Mouse (Mus musculus): Measurements from ENCODE around the gene Lama4. TPM values are rescaled to one million over a fixed set of nuclear protein-coding genes. Genes with fewer than 3 reads are reported as not detected.

Gene Lama4
- 35.4 and 58.9 TPM in 2 replicates for polyA plus RNA-seq (2012; ENCODE audit: insufficient read depth, insufficient read length, missing spikeins)

GRCm38 (mm10) chr10:38965075-38965781 lies at the start of gene Lama4:
Gene Lama4, plus strand, starts transcription at chr10:38965515.
- Histone ChIP-seq H3K4me3 (ENCODE audit: insufficient read depth, low read depth, low read length) (peak within 1 kb of the TSS; percentile 98), H3K27ac (replicated peaks; ENCODE audit: low read depth, low read length) (peak within 1 kb of the TSS; percentile 86), H3K4me1 (ENCODE audit: control insufficient read depth, insufficient read depth, insufficient read length, low read length) (peaks cover 8% of the 10 kb centered on the region; the same call in 1 of the 2 replicates)

DNA sequence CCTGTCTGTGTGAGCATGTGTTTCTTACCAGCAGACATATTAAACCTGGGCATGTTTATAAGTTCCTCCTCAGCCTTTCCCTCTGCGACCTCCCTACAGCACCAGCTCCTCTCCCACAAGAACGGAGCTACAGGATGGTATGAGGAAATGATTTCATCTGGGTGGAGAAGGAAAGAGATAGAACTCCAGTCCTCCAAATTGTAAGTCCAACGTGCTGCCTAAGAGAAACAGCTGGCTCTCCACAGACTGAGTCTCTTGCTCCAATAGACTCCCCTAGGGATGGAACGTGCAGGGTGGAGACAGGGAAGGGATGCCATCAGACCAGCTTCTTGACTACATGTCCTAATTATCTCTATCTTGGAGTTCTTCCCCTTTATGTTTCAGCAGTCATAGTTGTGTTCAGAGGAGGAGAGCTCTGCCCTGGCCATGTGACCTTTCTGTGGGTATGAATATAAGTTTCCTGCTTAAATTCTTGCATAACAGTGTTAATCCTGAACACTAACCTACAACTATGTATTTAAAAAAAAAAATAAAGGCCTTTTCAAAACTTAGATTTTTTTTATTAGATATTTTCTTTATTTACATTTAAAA lies 49.2 kb upstream of the Lama4 start:
- no peak overlapping the region for H3K4me3 ChIP-seq (ENCODE audit: insufficient read depth, low read depth, low read length)
- H3K27ac ChIP-seq (replicated peaks; ENCODE audit: low read depth, low read length) = no peak overlapping the region
- no peaks in the 10 kb centered on the region for H3K4me1 ChIP-seq (ENCODE audit: control insufficient read depth, insufficient read depth, insufficient read length, low read length)

DNA sequence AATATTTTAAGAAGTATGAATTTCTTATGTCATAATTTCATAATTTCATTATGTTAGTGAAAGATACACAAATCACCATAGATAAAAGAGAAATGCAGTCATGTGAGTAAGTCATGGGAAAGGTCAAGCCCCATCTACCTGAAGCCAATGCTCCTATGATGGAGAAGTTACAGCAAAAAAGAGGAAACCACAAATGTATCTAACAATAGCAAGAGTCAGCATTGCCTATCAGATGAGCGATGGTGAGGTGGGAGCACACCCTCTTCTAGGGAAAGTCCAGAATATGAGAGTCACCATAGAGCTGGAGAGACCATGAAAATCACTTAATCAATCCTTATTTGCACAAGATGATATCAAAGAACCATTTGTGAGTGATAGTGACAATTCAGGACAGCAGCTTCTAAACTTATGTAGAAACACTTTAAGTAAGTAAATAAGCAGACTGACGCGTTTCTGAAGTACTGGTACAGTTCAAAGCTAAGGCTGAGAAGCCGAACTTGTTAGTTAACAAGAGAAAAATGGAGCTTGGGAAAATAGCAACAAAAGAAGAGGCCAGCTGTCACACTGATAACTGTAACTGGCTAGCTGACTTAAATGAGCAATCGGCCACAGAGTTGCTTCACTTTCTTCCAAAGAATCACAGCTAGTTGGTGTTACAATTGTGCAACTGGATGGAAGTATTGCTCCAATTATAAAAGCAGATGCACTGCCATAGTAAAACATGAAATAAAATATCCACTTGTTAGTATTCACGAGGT lies 36.2 kb upstream of the Lama4 start:
- Histone ChIP-seq H3K4me3 (ENCODE audit: insufficient read depth, low read depth, low read length) (no peak overlapping the region), H3K4me1 (ENCODE audit: control insufficient read depth, insufficient read depth, insufficient read length, low read length) (no peaks in the 10 kb centered on the region), H3K27ac (replicated peaks; ENCODE audit: low read depth, low read length) (no peak overlapping the region)

- H3K27ac ChIP-seq (replicated peaks; ENCODE audit: low read depth, low read length) = no peak overlapping the region
- H3K4me3 ChIP-seq (ENCODE audit: insufficient read depth, low read depth, low read length) = no peak overlapping the region
- H3K4me1 ChIP-seq (ENCODE audit: control insufficient read depth, insufficient read depth, insufficient read length, low read length) = peaks cover 2% of the 10 kb centered on the region
These were observed 20.6 kb upstream of the Lama4 start for GRCm38 (mm10) chr10:38944701-38945100.

GRCm38 (mm10) chr10:38961920-38962319 lies 3.4 kb upstream of the Lama4 start:
- peak overlapping the region; percentile 21; the same call in 1 of the 2 replicates for H3K27ac ChIP-seq (replicated peaks; ENCODE audit: low read depth, low read length)
- H3K4me3 ChIP-seq (ENCODE audit: insufficient read depth, low read depth, low read length) = no peak overlapping the region
- no peaks in the 10 kb centered on the region; the same call in 1 of the 2 replicates for H3K4me1 ChIP-seq (ENCODE audit: control insufficient read depth, insufficient read depth, insufficient read length, low read length)

DNA sequence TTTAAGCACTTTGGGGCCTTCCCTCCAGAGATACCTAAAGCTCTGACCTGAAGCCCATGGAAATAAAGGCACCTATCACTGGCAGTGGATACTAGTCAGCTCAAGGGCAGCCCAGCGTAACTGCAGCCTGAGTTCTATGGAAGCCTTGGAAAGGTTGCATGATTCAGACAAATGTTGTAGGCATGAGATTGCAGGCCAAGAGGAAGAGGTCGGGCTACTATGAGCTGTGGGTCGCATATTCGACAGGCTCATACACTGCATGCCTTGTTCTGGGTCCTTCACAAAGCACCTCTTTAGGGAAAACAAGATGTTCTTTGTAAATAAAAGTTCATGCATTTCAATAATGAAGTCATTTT lies 618 bp upstream of the Lama4 start:
- peak overlapping the region; percentile 86; the same call in 1 of the 2 replicates for H3K27ac ChIP-seq (replicated peaks; ENCODE audit: low read depth, low read length)
- H3K4me1 ChIP-seq (ENCODE audit: control insufficient read depth, insufficient read depth, insufficient read length, low read length) = peaks cover 3% of the 10 kb centered on the region; the same call in 1 of the 2 replicates
- no peak overlapping the region for H3K4me3 ChIP-seq (ENCODE audit: insufficient read depth, low read depth, low read length)

DNA sequence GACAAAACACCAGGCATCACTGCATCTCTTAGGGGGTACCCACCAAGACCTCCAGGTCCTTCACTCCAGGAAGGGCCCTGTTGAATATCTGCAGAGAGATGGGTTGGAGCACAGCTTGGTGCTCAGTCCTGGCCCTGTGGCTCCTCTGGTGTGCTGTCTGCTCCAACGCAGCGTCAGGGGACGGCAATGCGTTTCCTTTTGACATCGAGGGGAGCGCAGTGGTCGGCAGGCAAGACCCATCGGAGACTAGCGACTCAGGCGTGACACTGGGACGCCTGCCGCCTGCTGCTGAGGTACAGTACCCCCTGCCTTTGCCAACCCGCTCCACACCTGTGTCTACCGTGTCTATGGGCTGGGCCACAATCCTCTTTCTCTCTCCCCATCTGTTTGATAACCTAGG lies 542 bp downstream of the Lama4 start:
- H3K4me1 ChIP-seq (ENCODE audit: control insufficient read depth, insufficient read depth, insufficient read length, low read length) = peaks cover 8% of the 10 kb centered on the region; the same call in 1 of the 2 replicates
- H3K27ac ChIP-seq (replicated peaks; ENCODE audit: low read depth, low read length) = peak overlapping the region; percentile 86
- H3K4me3 ChIP-seq (ENCODE audit: insufficient read depth, low read depth, low read length) = peak overlapping the region; percentile 98

DNA sequence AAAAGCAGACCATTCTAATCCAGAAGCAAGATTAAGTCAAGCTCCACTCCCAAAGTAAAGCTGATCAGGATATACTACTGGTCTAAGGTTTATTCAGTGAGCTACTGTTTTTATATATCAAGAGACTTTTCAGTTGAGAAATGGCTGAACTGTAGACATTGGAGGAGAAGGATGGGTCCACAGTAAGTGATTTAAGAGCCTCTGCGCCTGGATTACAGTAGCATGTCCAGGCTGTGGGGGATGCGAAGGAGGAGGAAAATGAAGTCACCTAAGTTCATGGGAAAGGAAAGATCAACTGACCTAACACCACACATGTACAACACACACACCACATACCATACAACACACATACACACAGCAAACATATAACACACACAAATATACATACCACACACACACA lies 1.3 kb downstream of the Lama4 start:
- Histone ChIP-seq H3K27ac (replicated peaks; ENCODE audit: low read depth, low read length) (peak overlapping the region; percentile 86), H3K4me3 (ENCODE audit: insufficient read depth, low read depth, low read length) (peak overlapping the region; percentile 98), H3K4me1 (ENCODE audit: control insufficient read depth, insufficient read depth, insufficient read length, low read length) (peaks cover 8% of the 10 kb centered on the region; the same call in 1 of the 2 replicates)

DNA sequence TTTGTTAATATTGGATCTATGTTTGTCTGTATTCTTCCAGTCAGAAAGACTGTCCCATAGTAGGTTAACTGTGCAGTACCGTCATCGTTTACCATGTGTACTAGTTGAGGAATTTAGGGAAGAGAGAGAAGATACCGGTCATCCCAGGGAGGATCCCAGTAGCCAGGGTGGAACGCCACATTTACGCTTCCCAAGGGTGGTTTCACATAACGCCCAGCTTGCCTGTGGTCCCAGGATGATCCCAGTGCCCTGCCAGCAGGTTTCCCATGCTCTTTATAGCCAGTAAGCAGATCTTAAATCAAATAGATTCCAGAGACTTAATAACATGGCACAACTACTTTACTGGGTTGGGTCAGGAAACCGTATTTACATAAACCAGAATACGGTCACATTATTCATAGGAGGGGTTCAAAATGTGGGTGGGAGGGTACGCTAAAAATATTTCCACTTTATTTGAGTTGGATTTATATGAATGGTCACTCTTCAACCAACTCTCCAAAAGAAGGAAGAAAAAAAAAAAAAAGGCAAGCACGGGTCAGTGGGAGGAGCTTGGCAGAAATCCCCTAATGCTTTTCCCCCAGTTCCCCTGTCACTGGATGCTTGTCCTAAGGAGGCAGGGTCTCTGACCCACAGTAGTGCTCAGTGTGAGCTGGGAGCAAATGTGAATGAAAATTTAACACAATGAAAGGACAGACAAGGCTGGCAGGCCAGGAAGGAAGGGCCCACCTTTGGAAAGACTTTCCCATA lies 3.2 kb downstream of the Lama4 start:
- peak overlapping the region; percentile 98 for H3K27ac ChIP-seq (replicated peaks; ENCODE audit: low read depth, low read length)
- peaks cover 15% of the 10 kb centered on the region; the same call in 1 of the 2 replicates for H3K4me1 ChIP-seq (ENCODE audit: control insufficient read depth, insufficient read depth, insufficient read length, low read length)
- H3K4me3 ChIP-seq (ENCODE audit: insufficient read depth, low read depth, low read length) = peak overlapping the region; percentile 79

DNA sequence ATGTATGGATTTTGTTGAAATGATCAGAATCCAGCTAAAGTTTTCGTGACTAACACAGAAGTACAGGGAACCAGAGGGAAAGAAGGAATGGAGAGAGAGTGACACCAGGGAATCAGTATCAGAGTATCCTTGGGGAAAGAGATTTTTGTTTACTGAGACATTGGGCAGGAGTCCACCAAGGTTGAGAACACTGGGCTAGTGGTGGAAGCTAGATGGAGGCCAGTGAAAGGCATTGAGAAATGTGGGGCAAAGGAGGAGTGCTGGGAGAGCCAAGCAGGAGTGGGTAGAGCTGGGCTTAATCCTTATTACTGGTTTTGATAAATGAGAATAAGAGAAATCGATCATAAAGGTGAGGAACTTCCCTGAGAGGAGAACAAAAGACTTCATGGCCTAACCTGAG lies 4.2 kb downstream of the Lama4 start:
- peaks cover 15% of the 10 kb centered on the region; the same call in 1 of the 2 replicates for H3K4me1 ChIP-seq (ENCODE audit: control insufficient read depth, insufficient read depth, insufficient read length, low read length)
- peak overlapping the region; percentile 98 for H3K27ac ChIP-seq (replicated peaks; ENCODE audit: low read depth, low read length)
- H3K4me3 ChIP-seq (ENCODE audit: insufficient read depth, low read depth, low read length) = peak overlapping the region; percentile 79

DNA sequence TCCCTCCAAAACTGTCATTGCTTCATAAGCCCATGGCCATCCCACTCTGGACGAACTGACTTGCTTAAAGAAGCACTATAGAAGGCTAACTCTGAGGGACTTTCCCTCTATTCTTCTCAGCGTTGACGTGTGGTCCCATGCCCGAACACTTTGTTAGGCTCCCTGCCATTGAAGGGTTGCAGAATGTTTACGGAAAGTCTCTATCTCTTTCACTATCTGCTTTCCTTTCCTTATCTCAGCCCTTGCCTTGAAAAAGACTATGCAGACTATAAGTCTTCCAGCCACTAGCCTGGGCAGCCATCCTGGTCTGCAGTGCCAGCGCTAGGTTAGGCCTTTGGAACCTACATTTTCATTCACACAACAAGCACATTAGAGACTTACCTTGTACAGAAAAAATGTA lies 4.7 kb downstream of the Lama4 start:
- peaks cover 15% of the 10 kb centered on the region; the same call in 1 of the 2 replicates for H3K4me1 ChIP-seq (ENCODE audit: control insufficient read depth, insufficient read depth, insufficient read length, low read length)
- peak overlapping the region; percentile 98 for H3K27ac ChIP-seq (replicated peaks; ENCODE audit: low read depth, low read length)
- H3K4me3 ChIP-seq (ENCODE audit: insufficient read depth, low read depth, low read length) = peak overlapping the region; percentile 41

GRCm38 (mm10) chr10:38972221-38972946 lies 7.1 kb downstream of the Lama4 start:
- no peak overlapping the region; the same call in 1 of the 2 replicates for H3K27ac ChIP-seq (replicated peaks; ENCODE audit: low read depth, low read length)
- no peak overlapping the region for H3K4me3 ChIP-seq (ENCODE audit: insufficient read depth, low read depth, low read length)
- peaks cover 18% of the 10 kb centered on the region; the same call in 1 of the 2 replicates for H3K4me1 ChIP-seq (ENCODE audit: control insufficient read depth, insufficient read depth, insufficient read length, low read length)

DNA sequence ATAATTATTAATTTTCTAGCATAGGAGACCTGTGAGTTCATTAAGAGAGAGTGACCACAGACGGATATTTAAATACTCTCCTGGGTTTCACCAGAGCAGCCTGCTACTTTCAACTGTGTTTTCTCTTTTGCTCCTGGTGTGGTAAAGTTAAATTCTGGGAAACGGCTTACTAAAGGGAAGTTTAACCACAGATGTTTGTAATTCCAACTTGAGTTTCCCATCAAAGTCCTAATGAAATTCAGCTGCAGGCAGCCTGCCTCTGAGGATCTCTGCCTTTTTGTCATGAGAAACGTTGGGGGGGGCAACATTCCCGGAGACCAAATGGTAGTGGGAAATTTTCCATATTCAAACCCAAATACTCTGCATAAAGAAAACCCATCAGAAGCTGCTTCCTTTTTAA lies 7.7 kb downstream of the Lama4 start:
- Histone ChIP-seq H3K27ac (replicated peaks; ENCODE audit: low read depth, low read length) (peak overlapping the region; percentile 34; the same call in 1 of the 2 replicates), H3K4me3 (ENCODE audit: insufficient read depth, low read depth, low read length) (no peak overlapping the region), H3K4me1 (ENCODE audit: control insufficient read depth, insufficient read depth, insufficient read length, low read length) (peaks cover 24% of the 10 kb centered on the region; the same call in 1 of the 2 replicates)

- Histone ChIP-seq H3K27ac (replicated peaks; ENCODE audit: low read depth, low read length) (no peak overlapping the region), H3K4me3 (ENCODE audit: insufficient read depth, low read depth, low read length) (no peak overlapping the region)
These were observed 12.9 kb downstream of the Lama4 start for GRCm38 (mm10) chr10:38978195-38978594.

More at GRCm38 (mm10) chr10:38978195-38978594, 12.9 kb downstream of the Lama4 start:
- peaks cover 23% of the 10 kb centered on the region; the same call in 1 of the 2 replicates for H3K4me1 ChIP-seq (ENCODE audit: control insufficient read depth, insufficient read depth, insufficient read length, low read length)

All from brown adipose tissue, adult 24 weeks (tissue).